Mouse (Mus musculus) telencephalon, adult 2 months (tissue): Measurements from ENCODE around the gene Klhl35.
"Not testable (repeated sequence)": the region's sequence is repeated elsewhere in the genome, so short reads cannot be mapped to it uniquely, and the experiment has no call there.

ENCODE experiments used
- DNase-seq: peaks from one replicate; pipeline ENCODE4 v3.0.0-alpha.2; 2011; ENCODE audit warnings: low read depth, low spot score

Gene Klhl35

GRCm38 (mm10) chr7:99499128-99499527 is 33.3 kb downstream of the Klhl35 start:
- no peak for DNase-seq

DNA sequence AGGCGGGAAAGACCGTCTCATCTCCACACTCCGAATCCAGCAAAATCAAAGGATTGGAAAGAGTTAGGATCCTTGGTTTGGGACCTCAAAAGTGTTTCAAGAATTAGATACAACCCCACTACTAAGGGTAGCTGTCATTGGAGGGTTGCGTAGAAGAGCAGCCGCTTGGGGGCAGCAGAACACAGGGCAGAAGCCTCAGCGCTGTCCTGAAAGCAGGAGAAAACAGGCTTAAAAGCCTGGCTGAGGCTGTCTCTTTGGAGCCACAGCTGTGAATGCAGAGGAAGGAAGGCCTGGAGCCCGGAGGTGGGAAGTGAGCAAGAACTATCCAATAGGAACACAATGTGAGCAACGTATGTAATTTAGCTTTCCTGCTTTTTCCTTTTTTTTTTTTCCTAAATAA is 34.4 kb downstream of the Klhl35 start:
- peak; percentile 73 for DNase-seq

DNA sequence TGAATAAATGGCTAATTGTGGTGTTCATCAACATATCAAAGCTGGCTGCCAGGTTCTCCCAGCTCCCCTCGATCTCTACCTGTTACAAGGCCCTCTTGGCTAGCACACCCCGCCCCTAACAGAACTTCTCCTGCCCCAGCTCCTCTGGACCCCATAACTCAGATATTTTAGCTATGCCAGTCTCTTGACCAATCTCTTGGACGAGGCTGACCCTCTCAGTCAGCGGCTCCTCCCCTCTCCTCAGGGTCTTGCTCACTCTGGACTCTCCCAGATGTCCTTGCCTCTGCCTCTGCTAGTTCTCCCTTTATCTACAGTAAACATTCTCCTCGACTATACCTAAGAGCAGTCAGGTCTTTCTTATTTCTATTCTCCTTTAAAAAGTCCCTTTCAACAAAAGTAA is 34.9 kb downstream of the Klhl35 start:
- DNase-seq: no peak

- DNase-seq: no peak
Measured at GRCm38 (mm10) chr7:99501148-99501547, 35.3 kb downstream of the Klhl35 start.

DNA sequence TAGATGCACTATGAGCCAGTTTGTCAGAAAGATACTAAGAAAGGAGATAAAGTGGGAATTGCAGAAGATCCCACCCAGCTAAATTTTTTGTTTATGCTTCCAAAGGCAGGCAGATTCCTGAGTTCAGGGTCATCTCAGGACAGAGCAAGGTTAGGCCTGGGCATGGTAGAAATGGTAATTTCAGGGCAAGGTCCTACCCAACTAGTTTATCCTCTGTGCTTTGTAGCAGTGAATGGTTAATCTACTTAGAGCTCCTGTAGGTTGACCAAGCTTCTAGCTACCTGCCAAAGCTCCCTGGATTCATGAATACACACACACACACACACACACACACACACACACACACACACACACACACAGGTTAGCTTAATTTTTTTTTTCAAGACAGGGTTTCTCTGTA is 38.8 kb downstream of the Klhl35 start:
- no peak for DNase-seq

DNA sequence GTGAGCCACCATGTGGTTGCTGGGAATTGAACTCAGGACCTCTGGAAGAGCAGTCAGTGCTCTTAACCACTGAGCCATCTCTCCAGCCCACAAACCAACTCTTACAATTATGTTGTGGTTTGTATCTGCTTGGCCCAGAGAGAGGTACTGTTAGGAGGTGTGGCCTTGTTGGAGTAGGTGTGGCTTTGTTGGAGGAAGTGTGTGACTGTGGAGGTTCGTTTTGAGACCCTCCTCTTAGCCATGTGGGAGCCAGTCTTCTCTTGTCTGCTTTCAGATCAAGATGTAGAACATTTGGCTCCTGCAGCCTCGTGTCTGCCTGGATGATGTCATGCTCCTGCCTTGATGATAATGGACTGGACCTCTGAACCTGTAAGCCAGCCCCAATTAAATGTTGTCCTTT is 42.4 kb downstream of the Klhl35 start:
- not testable (repeated sequence) for DNase-seq

DNA sequence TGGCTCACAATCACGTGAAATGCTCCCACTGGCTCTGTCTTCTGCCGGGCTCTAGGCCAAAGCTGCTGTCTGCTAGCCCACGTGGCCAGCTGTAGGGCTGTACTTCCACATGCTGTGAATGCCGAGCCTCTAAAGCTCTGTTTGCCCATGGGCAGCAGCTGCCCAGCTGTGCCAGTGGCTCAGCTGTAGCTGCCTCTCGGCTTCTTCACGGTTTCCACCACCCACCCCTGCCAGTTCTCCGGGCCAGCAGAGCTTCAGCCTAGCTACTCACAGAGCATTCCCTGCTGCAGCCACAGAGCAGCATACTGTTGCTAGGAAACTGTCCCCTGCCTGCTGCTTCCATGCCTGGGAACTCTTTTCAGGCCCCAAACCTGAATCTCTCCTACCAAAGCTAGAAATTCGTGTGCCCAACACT is 44.3 kb downstream of the Klhl35 start:
- DNase-seq: peak; percentile 60

- DNase-seq: no peak
Measured at GRCm38 (mm10) chr7:99516092-99516813, 50.4 kb downstream of the Klhl35 start.

- no peak for DNase-seq
Measured at GRCm38 (mm10) chr7:99516814-99517157, 51.0 kb downstream of the Klhl35 start.

DNA sequence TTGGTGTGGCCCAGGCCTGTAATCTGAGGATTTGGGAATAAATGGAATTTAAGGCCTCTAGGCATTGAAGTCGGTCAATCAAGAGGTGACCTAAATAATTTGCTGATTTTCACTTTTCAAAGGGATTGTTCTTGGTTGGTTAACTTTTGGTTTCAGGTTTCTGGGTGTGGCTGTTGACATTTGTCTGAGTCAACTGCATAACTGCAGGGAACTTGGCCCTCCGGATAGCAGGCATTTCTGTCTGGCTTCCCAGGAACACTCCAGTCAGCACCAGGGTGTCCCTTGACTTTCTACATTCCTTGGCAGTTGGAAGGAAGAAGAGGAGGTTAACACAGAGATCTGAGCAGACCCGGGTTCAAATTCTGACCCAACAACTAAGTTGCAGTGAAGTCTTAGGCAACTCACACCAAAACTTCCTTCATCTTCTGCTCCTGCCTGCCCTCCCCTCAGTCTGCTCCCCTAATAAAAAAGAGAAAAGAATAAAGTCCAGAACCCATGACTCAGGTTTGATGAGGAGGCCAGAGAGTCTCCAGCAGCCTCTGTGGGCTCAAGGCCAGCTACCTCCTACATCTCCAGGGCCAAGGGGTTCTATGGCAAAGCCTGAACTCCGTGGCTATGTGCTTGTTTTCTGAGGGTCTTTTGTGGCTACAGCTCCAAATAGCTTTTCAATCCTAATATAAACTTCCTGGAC is 53.3 kb downstream of the Klhl35 start:
- DNase-seq: no peak

- DNase-seq: no peak
Measured at GRCm38 (mm10) chr7:99523121-99523520, 57.3 kb downstream of the Klhl35 start.
